In genomic region chr1:190816141-190816540, GRCm38 (mm10) we compare ENCODE assay signal across 24 mouse cellular contexts.
DNase-seq lines count a peak whose midpoint lies in the region; ATAC-seq and TF ChIP-seq lines count a peak whose summit lies in the region.
"Had no signal": no experiment of that assay in that cellular context is flagged by ENCODE, and none has a peak within 500 bp of the region (broad histone marks: within the 10 kb centered on the region; RNA-seq: fewer than 3 reads in every experiment).

No protein-coding gene starts in this region.

- no peak overlapping the region for H3K9ac ChIP-seq in forebrain, embryonic 11.5 days (ENCODE audit: low read length)
- H3K9ac ChIP-seq in forebrain, embryonic 13.5 days: no peak overlapping the region
- H3K9ac ChIP-seq in heart, adult 2 months (ENCODE audit: low read depth, low read length): no peak overlapping the region
- H3K9ac ChIP-seq in heart, embryonic 16.5 days (ENCODE audit: low read length): no peak overlapping the region; the same call in 1 of the 2 replicates
- H3K9ac ChIP-seq: forebrain, postnatal 0 days; liver, postnatal 0 days had no signal

- H3K36me3 ChIP-seq in forebrain, embryonic 11.5 days (ENCODE audit: control insufficient read depth, insufficient read depth, low read length): no peaks in the 10 kb centered on the region
- no peaks in the 10 kb centered on the region for H3K36me3 ChIP-seq in forebrain, embryonic 13.5 days (ENCODE audit: poor library complexity, severe bottlenecking)
- no peaks in the 10 kb centered on the region for H3K36me3 ChIP-seq in heart, adult 2 months (ENCODE audit: control insufficient read depth, insufficient read depth, low read length)
- H3K36me3 ChIP-seq in heart, embryonic 16.5 days (ENCODE audit: control insufficient read depth, insufficient read depth): no peaks in the 10 kb centered on the region
- H3K36me3 ChIP-seq: limb, embryonic 10.5 days had no signal

- H3K79me2 ChIP-seq in heart, adult 2 months (replicated peaks; ENCODE audit: control insufficient read depth, insufficient read depth, low read length): no peaks in the 10 kb centered on the region

- no peak for TF ChIP-seq CTCF in heart, adult 2 months (IDR thresholded peaks at IDR 0.05)
- TF ChIP-seq CTCF in lung, adult 2 months (IDR thresholded peaks at IDR 0.05; ENCODE audit: insufficient read depth, low read length): no peak

- no peak for TF ChIP-seq EP300 in heart, adult 2 months (IDR thresholded peaks at IDR 0.05; ENCODE audit: insufficient read depth, low read depth, low read length)

- no peak for ATAC-seq in forebrain, embryonic 11.5 days (replicated peaks; ENCODE audit: low FRiP score)
- ATAC-seq in forebrain, embryonic 13.5 days: no peak
- ATAC-seq in heart, embryonic 16.5 days (replicated peaks; ENCODE audit: extremely low read depth, insufficient read depth, low FRiP score): 0 out of 2 replicates have a peak, but pooled peaks have one; percentile 42
- no peak for ATAC-seq in megakaryocyte progenitor cell, adult 5-6 weeks (replicated peaks; ENCODE audit: poor library complexity)
- ATAC-seq: activated CD4-positive, CD25-positive, alpha-beta regulatory T cell, adult 4 months; forebrain, postnatal 0 days; hindbrain, embryonic 16.5 days; intestine, postnatal 0 days; liver, postnatal 0 days had no signal

- H3K4me3 ChIP-seq in forebrain, embryonic 11.5 days (ENCODE audit: low read depth, low read length): no peak overlapping the region
- H3K4me3 ChIP-seq in forebrain, embryonic 13.5 days: no peak overlapping the region
- H3K4me3 ChIP-seq in heart, adult 2 months: no peak overlapping the region
- H3K4me3 ChIP-seq in heart, embryonic 16.5 days (ENCODE audit: low read length): no peak overlapping the region
- H3K4me3 ChIP-seq in lung, adult 2 months (replicated peaks; ENCODE audit: extremely low read depth, low read depth, low read length): no peak overlapping the region
- H3K4me3 ChIP-seq: layer of hippocampus, adult 2 months; limb, embryonic 10.5 days; megakaryocyte, embryonic 14.5 days; myocyte had no signal

- no peak overlapping the region for H3K27ac ChIP-seq in forebrain, embryonic 11.5 days (ENCODE audit: low read depth, low read length)
- H3K27ac ChIP-seq in forebrain, embryonic 13.5 days: no peak overlapping the region
- peak overlapping the region; percentile 21; the same call in 1 of the 2 replicates for H3K27ac ChIP-seq in heart, adult 2 months
- H3K27ac ChIP-seq in heart, embryonic 16.5 days (ENCODE audit: low read length): peak overlapping the region; percentile 38
- H3K27ac ChIP-seq: layer of hippocampus, adult 2 months; limb, embryonic 10.5 days had no signal

- H3K9me3 ChIP-seq in forebrain, embryonic 11.5 days (ENCODE audit: control insufficient read depth, low read length): no peaks in the 10 kb centered on the region
- H3K9me3 ChIP-seq in forebrain, embryonic 13.5 days (replicated peaks): no peaks in the 10 kb centered on the region
- no peaks in the 10 kb centered on the region for H3K9me3 ChIP-seq in heart, embryonic 16.5 days (replicated peaks; ENCODE audit: control insufficient read depth, low read length)
- H3K9me3 ChIP-seq: G1E; limb, embryonic 10.5 days; megakaryocyte, embryonic 14.5 days had no signal

- intact Hi-C loops in heart, adult 2 months (cut with DNase I): no loop called here

- H3K4me2 ChIP-seq in forebrain, embryonic 11.5 days (ENCODE audit: low read depth, low read length, severe bottlenecking): no peak overlapping the region
- H3K4me2 ChIP-seq in forebrain, embryonic 13.5 days: no peak overlapping the region
- H3K4me2 ChIP-seq in heart, embryonic 16.5 days (ENCODE audit: low read depth, low read length): no peak overlapping the region

- H3K27me3 ChIP-seq in forebrain, embryonic 11.5 days (ENCODE audit: control insufficient read depth, insufficient read depth, low read length): no peaks in the 10 kb centered on the region
- H3K27me3 ChIP-seq in forebrain, embryonic 13.5 days: no peaks in the 10 kb centered on the region
- H3K27me3 ChIP-seq in heart, adult 2 months (ENCODE audit: control insufficient read depth, insufficient read depth, low read length): no peaks in the 10 kb centered on the region
- H3K27me3 ChIP-seq in heart, embryonic 16.5 days (ENCODE audit: control insufficient read depth, insufficient read depth, low read length): no peaks in the 10 kb centered on the region
- H3K27me3 ChIP-seq: megakaryocyte, embryonic 14.5 days had no signal

- no peaks in the 10 kb centered on the region for H3K4me1 ChIP-seq in forebrain, embryonic 11.5 days (replicated peaks; ENCODE audit: control insufficient read depth, insufficient read depth, low read length)
- peaks cover 10% of the 10 kb centered on the region for H3K4me1 ChIP-seq in forebrain, embryonic 13.5 days
- no peaks in the 10 kb centered on the region for H3K4me1 ChIP-seq in heart, adult 2 months (ENCODE audit: control insufficient read depth, insufficient read depth, low read length)
- H3K4me1 ChIP-seq in heart, embryonic 16.5 days (ENCODE audit: control insufficient read depth, insufficient read depth, low read length): peaks cover 38% of the 10 kb centered on the region
- no peaks in the 10 kb centered on the region for H3K4me1 ChIP-seq in lung, adult 2 months (ENCODE audit: control insufficient read depth, insufficient read depth, low read length)

- no peak for TF ChIP-seq POLR2A in heart, adult 2 months (IDR thresholded peaks at IDR 0.05; ENCODE audit: insufficient read depth, low read depth, low read length)
- TF ChIP-seq POLR2A in lung, adult 2 months (IDR thresholded peaks at IDR 0.05; ENCODE audit: borderline replicate concordance, extremely low read depth, low read depth, low read length): no peak

- DNase-seq in forebrain, embryonic 11.5 days (ENCODE audit: low spot score): peak; percentile 38
- DNase-seq in adrenal gland, adult 8-10 months: peak; percentile 63
- DNase-seq in heart, adult 2 months: peak in 1 of 2 experiments; percentile 43
- DNase-seq in frontal cortex, postnatal 36 days (ENCODE audit: low spot score in 2 of 2): no peak
- DNase-seq in lung, adult 2 months: no peak
- DNase-seq: cerebellum, adult 11 months; cerebellum, postnatal 25 days; embryo, embryonic 11 days; forebrain, postnatal 0 days; kidney, postnatal 14 days; liver, postnatal 0 days; lung, postnatal 14 days; midbrain, embryonic 14.5 days had no signal

- 84% methylated on average over 11 of the region's 11 CpGs for WGBS in forebrain, embryonic 11.5 days
- WGBS in forebrain, embryonic 13.5 days: 74% methylated on average over 11 of the region's 11 CpGs
- 70% methylated on average over 11 of the region's 11 CpGs for WGBS in heart, adult 2 months
- 59% methylated on average over 11 of the region's 11 CpGs for WGBS in heart, embryonic 16.5 days
- 83% methylated on average over 11 of the region's 11 CpGs for WGBS in lung, adult 2 months

Comparison
In these comparisons a context has a peak if more than half of its experiments do, and no peak if none do; other contexts are left out.
1. DNase-seq: peak in forebrain, embryonic 11.5 days (single experiment) and adrenal gland, adult 8-10 months (single experiment); none in frontal cortex, postnatal 36 days (0 of 2) and lung, adult 2 months (single experiment).
2. H3K27ac ChIP-seq: peak in heart, adult 2 months (single experiment) and heart, embryonic 16.5 days (single experiment); none in forebrain, embryonic 11.5 days (single experiment) and forebrain, embryonic 13.5 days (single experiment).